Mouse (Mus musculus) hindbrain, embryonic 14.5 days (tissue): ENCODE measurements at regions not wholly inside any gene's neighbourhood (a gene's known extent, or its start where the extent isn't known, plus 50 kb on each side); places are given as distances from the start of the nearest gene placed in this dataset.

Experiments
- ATAC-seq: fragments of 200-750 bp; cut with Nextera tagmentation; 2 replicates; pipeline ENCODE4 v1.8.0; 2017; ENCODE audit warnings: moderate number of reproducible peaks, mild to moderate bottlenecking, moderate TSS enrichment, moderate library complexity; ENCODE audit not compliant: low FRiP score
- DNase-seq: peaks from one replicate; pipeline ENCODE4 v3.0.0-alpha.2; 2015; ENCODE audit warnings: low spot score
- H3K27ac ChIP-seq: fragments of 300-500 bp; sonication (generic); 2 replicates; pipeline ENCODE4 v1.5.1; 2014; ENCODE audit warnings: mild to moderate bottlenecking, moderate library complexity
- H3K27me3 ChIP-seq: fragments of 300-500 bp; sonication (generic); 2 replicates; pipeline ENCODE4 v1.6.1; 2014; ENCODE audit warnings: mild to moderate bottlenecking, low read length, mixed read lengths; ENCODE audit not compliant: control insufficient read depth, insufficient read depth
- H3K36me3 ChIP-seq: fragments of 300-500 bp; sonication (generic); replicated peaks from 2 replicates; pipeline ENCODE4 v1.6.1; 2014; ENCODE audit not compliant: control insufficient read depth, insufficient read depth
- H3K4me1 ChIP-seq: fragments of 300-500 bp; sonication (generic); replicated peaks from 2 replicates; pipeline ENCODE4 v1.6.1; 2014; ENCODE audit warnings: antibody characterized with exemption, low read length, mixed read lengths; ENCODE audit not compliant: control insufficient read depth, insufficient read depth
- H3K4me2 ChIP-seq: fragments of 300-500 bp; sonication (generic); replicated peaks from 2 replicates; pipeline ENCODE4 v1.6.1; 2014; ENCODE audit warnings: mild to moderate bottlenecking, moderate library complexity
- H3K4me3 ChIP-seq: fragments of 300-500 bp; sonication (generic); replicated peaks from 2 replicates; pipeline ENCODE4 v1.5.1; 2014; ENCODE audit warnings: mild to moderate bottlenecking, low read length
- H3K9ac ChIP-seq: fragments of 300-500 bp; sonication (generic); 2 replicates; pipeline ENCODE4 v1.6.1; 2014
- H3K9me3 ChIP-seq: fragments of 300-500 bp; sonication (generic); 2 replicates; pipeline ENCODE4 v1.6.1; 2016; ENCODE audit warnings: low read length; ENCODE audit not compliant: control insufficient read depth
- WGBS: fragments of 180-500 bp; shearing (Covaris S2); extraction: QIAGEN DNeasy Blood & Tissue Kit; methylation state at CpG from one replicate; pipeline ENCODE4 v1.1.7; 2014; 5-methylcytosine and 5-hydroxymethylcytosine counted together

DNA sequence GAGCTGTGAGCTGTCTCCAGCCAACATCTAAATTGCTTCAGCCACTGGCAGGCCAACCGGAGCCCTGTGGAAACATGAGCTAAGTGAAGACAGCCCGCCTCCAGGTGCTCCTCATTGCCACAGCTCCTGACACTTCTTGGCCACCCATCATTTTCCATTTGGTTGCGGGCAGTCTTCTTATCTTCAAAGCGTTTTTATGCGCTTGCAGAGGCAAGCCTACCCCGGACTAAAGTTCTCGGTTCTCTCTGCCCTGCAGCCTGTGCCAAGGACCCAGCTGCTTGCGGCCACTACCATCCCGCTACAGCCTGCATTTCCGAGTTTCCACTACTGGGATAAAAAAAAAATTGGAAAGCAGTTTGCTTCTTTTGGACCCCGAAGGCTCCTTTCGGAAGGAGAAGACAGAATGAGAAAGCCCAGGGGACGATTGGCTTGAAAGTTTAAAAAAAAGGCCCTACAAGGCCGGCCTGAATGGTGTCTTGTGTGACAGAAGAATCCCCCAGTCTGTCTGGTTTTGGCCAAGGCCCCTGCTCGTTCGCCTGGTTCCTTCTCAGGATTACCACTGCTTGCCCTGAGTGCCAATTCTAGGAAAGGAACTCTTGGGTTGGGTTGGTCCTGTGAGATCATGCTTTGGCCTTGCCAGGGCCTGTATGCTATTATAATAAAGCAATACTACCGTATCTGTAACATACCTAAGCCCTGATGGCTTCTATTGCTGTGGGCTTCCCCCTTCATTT is 124.6 kb upstream of the Meis1 start:
- Histone ChIP-seq H3K9ac (no peak overlapping the region), H3K27ac (no peak overlapping the region), H3K36me3 (no peaks in the 10 kb centered on the region), H3K4me3 (no peak overlapping the region), H3K27me3 (no peaks in the 10 kb centered on the region), H3K4me2 (no peak overlapping the region), H3K9me3 (no peaks in the 10 kb centered on the region), H3K4me1 (0 out of 2 replicates have a peak, but pooled peaks cover 7% of the 10 kb centered on the region)
- WGBS = 87% methylated on average over 17 of the region's 17 CpGs
- DNase-seq (no peak), ATAC-seq (no peak)

DNA sequence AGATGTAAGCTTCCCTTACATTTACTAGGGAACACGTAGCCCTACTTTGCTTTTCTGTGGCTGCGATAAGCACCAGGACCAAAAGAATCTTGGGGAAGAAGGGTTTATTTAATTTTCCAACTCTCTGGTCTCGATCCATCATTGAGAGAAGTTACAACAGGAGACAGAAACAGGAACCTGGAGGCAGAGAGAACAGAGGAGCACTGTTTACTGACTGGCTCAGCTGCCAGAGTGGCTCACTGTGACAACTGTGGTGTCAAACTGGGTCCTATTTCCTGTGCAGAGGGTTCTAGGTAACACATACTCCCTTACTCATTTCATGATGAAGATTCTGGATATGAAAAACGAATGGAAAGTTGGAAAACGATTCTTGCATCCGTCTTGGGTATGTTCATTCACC is 125.7 kb upstream of the Meis1 start:
- H3K27ac ChIP-seq = no peak overlapping the region
- no peak for DNase-seq
- H3K36me3 ChIP-seq = no peaks in the 10 kb centered on the region
- no peak overlapping the region for H3K4me3 ChIP-seq
- no peak overlapping the region for H3K4me2 ChIP-seq
- H3K9me3 ChIP-seq = no peaks in the 10 kb centered on the region
- no peaks in the 10 kb centered on the region for H3K27me3 ChIP-seq
- no peak overlapping the region for H3K9ac ChIP-seq
- ATAC-seq = no peak
- H3K4me1 ChIP-seq = no peaks in the 10 kb centered on the region
- WGBS = 84% methylated on average over 6 of the region's 6 CpGs

DNA sequence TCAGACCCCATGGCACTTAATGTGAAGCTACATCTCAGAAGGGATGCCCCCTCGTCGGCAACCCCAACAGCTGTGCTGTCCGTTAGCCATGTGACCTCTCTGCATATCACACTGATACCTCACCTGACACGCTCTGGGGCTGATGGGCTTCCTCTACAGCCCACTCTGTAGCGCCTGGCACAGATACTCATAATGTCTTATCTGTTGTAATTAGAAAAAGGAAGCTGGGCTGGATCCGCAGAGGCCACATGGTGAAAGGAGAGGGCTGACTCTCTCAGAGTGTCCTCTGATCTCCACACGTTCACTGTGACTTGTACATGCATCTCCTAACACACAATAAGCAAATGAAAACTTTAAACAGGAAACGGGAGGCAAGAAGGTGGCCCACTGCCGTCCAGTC is 126.5 kb upstream of the Meis1 start:
- WGBS = 90% methylated on average over 9 of the region's 9 CpGs
- Histone ChIP-seq H3K9me3 (no peaks in the 10 kb centered on the region), H3K36me3 (no peaks in the 10 kb centered on the region), H3K9ac (no peak overlapping the region), H3K4me2 (no peak overlapping the region), H3K27ac (no peak overlapping the region), H3K27me3 (no peaks in the 10 kb centered on the region), H3K4me3 (no peak overlapping the region), H3K4me1 (no peaks in the 10 kb centered on the region)
- DNase-seq = no peak
- ATAC-seq = no peak

DNA sequence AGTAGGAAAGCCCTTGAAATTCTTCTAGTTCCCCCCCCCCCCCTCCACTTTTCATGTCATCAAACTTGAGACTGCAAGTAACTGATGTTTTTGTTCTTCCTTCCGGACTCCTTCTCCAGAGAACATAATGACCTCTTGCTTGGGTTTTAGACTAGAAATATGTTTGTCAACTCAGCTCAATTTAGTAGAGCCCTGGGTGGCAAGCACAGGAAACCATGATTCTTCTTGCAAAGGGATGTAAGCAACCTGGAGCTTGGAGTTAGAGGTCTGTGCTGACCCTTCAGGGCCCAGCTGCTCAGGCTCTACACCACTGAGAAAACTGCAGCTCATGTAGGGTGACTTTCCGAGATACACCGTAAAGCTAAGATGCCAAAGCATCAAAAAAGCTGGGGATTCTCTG is 127.2 kb upstream of the Meis1 start:
- Histone ChIP-seq H3K4me3 (no peak overlapping the region), H3K9ac (no peak overlapping the region), H3K36me3 (no peaks in the 10 kb centered on the region), H3K27ac (no peak overlapping the region), H3K4me1 (no peaks in the 10 kb centered on the region), H3K27me3 (no peaks in the 10 kb centered on the region), H3K4me2 (no peak overlapping the region), H3K9me3 (no peaks in the 10 kb centered on the region)
- ATAC-seq (no peak), DNase-seq (no peak)
- whole genome bisulfite sequencing = 88% methylated on average over 3 of the region's 3 CpGs

DNA sequence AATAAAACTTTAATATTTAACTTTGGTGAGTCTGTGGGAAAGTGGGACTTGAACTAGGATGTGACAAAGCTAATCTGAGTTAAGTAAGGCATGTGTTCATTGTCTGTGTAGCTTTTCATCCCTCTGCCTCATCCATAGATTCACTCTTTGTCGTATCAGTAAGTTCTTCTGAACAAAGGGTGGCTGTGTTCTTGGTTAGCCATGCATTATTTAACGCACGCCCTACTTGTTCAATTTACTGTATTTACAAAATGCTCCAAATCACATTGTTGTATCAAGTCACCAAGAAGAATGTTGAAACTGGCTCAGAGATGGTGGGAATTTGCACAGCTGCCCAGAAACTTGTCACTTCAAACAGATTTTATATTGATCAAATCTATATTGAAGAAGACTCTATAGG is 132.2 kb upstream of the Meis1 start:
- no peaks in the 10 kb centered on the region for H3K4me1 ChIP-seq
- 52% methylated on average over 3 of the region's 3 CpGs for WGBS
- no peak overlapping the region for H3K27ac ChIP-seq
- H3K36me3 ChIP-seq = no peaks in the 10 kb centered on the region
- H3K9me3 ChIP-seq = no peaks in the 10 kb centered on the region
- no peak for DNase-seq
- no peak overlapping the region for H3K9ac ChIP-seq
- no peaks in the 10 kb centered on the region for H3K27me3 ChIP-seq
- no peak for ATAC-seq
- no peak overlapping the region for H3K4me2 ChIP-seq
- no peak overlapping the region for H3K4me3 ChIP-seq

DNA sequence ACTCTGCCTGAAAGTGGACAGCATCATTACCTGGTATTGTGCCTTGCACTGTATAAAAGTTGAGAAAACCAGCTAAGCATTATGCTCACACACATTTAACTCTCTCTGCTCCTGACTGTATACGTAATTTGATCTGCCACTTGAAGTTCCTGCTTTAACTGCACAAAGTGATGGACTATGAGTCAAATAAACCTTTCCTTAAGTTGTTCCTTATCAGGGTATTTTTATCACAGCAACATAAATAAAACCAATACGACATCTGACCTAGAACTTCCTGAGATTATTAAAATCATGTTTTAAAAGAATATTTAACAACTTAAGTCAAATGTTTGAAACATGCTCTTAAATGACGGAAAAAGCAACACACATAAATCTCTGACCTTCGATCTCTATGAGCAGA is 134.9 kb upstream of the Meis1 start:
- H3K4me1 ChIP-seq = no peaks in the 10 kb centered on the region
- H3K4me2 ChIP-seq = no peak overlapping the region
- H3K27ac ChIP-seq = no peak overlapping the region
- no peaks in the 10 kb centered on the region for H3K9me3 ChIP-seq
- no peak overlapping the region for H3K9ac ChIP-seq
- H3K4me3 ChIP-seq = no peak overlapping the region
- H3K27me3 ChIP-seq = no peaks in the 10 kb centered on the region
- WGBS = 85% methylated on average over 4 of the region's 4 CpGs
- no peak for ATAC-seq
- no peaks in the 10 kb centered on the region for H3K36me3 ChIP-seq
- no peak for DNase-seq

DNA sequence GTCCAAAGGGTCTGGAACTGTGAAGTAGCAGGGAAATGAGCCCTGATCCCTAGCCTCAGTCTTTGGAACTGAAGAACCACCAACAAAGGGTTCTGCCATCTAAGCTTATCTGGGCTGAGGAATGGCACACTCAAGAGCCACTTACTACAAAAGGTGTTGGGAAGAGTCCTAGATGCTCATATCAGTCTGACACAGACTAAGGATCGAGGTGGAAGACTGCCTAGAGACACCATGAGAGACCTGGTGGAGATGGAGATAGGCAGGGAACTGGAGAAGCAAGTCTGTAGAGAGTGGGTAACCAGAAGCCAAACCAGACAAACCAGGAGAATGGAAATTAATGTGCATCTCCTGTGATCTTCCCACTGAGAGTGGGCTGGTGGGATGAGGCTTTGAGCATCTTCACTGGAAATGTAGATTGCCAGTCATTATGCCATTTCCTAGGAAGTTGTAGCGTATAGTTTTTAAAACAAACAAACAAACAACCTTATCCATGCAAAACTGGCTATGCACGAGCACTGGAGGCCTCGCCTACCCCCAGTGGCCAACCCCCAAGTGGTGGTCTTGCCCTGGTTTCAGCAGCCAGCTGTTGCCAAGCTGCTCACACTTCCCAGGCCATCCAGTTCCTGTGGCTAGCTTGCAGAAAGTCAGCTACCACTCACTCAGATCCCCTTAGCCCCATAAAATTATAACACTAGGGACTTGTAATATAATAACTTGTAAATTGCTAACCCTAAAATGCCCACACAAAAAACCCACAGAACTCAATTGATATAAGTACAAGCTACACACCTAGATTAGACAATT is 136.2 kb upstream of the Meis1 start:
- ATAC-seq (no peak), DNase-seq (no peak)
- H3K4me2 ChIP-seq = no peak overlapping the region
- H3K4me3 ChIP-seq = no peak overlapping the region
- H3K27ac ChIP-seq = no peak overlapping the region
- H3K9me3 ChIP-seq = no peaks in the 10 kb centered on the region
- no peaks in the 10 kb centered on the region for H3K27me3 ChIP-seq
- H3K9ac ChIP-seq = no peak overlapping the region
- H3K36me3 ChIP-seq = no peaks in the 10 kb centered on the region
- H3K4me1 ChIP-seq = 0 out of 2 replicates have a peak, but pooled peaks cover 5% of the 10 kb centered on the region
- 93% methylated on average over 4 of the region's 4 CpGs for WGBS

DNA sequence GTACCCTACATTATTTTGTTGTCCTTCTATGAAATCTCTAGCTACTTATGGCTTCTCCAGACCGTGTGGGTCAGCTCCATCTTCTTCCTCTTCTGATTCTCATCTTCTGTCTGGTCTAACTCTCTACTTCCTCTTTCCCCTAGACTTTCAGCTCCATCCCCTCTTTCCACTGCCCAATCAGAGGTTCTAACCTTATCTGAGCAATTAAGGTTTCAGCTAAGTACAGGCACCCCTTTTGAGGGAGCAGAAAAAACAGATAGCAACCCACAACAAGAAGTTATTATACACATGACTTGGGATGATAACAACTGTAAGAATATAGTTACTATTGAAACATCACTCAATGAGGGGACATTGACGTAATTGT is 136.8 kb upstream of the Meis1 start:
- H3K4me2 ChIP-seq = no peak overlapping the region
- H3K27ac ChIP-seq = no peak overlapping the region
- 92% methylated on average over 2 of the region's 2 CpGs for WGBS
- H3K27me3 ChIP-seq = no peaks in the 10 kb centered on the region
- ATAC-seq (no peak), DNase-seq (no peak)
- H3K4me1 ChIP-seq = 0 out of 2 replicates have a peak, but pooled peaks cover 6% of the 10 kb centered on the region
- H3K9ac ChIP-seq = no peak overlapping the region
- no peaks in the 10 kb centered on the region for H3K9me3 ChIP-seq
- H3K4me3 ChIP-seq = no peak overlapping the region
- H3K36me3 ChIP-seq = no peaks in the 10 kb centered on the region

GRCm38 (mm10) chr11:19160227-19160626 is 141.4 kb upstream of the Meis1 start:
- Histone ChIP-seq H3K9ac (no peak overlapping the region), H3K27ac (no peak overlapping the region), H3K27me3 (no peaks in the 10 kb centered on the region), H3K4me3 (no peak overlapping the region), H3K9me3 (no peaks in the 10 kb centered on the region), H3K36me3 (no peaks in the 10 kb centered on the region), H3K4me2 (no peak overlapping the region), H3K4me1 (0 out of 2 replicates have a peak, but pooled peaks cover 6% of the 10 kb centered on the region)
- WGBS = 36% methylated on average over 3 of the region's 3 CpGs
- DNase-seq = peak; percentile 37
- ATAC-seq = no peak
